Mouse (Mus musculus) layer of hippocampus, postnatal 14 days (tissue): ENCODE data around the gene Apbb1ip. TPM values are rescaled to one million over a fixed set of nuclear protein-coding genes. Genes with fewer than 3 reads are reported as not detected.

Experiments used
- DNase-seq, 2 experiments: peaks; one replicate each; pipeline ENCODE4 v3.0.0; 2021 to 2022; ENCODE audit warnings: low spot score in 2 of 2, mixed read lengths in 1 of 2
- total RNA-seq, 2 experiments: library from RNA; stranded (reverse); gene quantifications; 2 replicates each; pipeline ENCODE4 v1.2.3; 2021

Gene Apbb1ip
- total RNA-seq, 2 experiments from 2014 or later: 4.9 to 5.6 TPM

DNA sequence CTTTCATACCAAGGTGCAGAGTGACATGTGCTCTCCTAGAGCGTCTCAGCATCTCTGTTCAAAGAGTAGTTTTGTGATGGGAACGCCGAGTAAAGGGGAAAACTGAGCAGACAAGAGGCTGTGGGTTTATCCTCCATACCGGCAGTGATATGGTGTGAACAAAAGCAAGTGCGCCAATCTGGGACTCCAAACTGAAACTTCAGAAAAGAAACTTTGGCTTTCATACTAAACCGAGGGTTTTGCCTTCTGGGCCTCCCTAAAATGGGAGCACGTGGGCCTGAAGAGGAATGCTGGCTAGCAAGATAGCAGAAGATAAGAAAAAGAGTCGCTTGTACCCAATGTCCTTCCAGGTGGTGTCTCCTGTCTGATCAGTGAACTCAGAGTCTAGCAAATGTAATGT lies 1.3 kb downstream of the Apbb1ip start:
- no peak for DNase-seq

DNA sequence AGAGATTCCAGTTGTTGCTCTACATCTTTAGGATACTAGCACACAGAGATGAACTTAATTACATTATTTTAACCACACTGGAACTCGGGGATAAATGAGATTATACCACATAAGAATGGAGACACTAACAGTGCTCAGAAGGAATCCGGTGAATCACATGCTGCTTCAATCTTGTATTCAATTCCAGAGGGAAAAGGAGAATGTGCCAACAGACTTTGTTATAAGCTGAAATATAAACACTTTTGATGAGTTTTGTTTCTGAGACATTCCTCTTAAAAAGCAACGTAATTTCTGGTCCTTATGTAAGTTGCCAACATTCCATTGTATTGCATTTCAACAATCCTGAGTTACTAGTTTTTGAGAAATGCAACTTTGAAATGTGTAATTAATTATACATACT lies 1.8 kb downstream of the Apbb1ip start:
- DNase-seq: no peak

GRCm38 (mm10) chr2:22776568-22777230 lies 2.8 kb downstream of the Apbb1ip start:
- DNase-seq: no peak

GRCm38 (mm10) chr2:22777757-22778156 lies 3.9 kb downstream of the Apbb1ip start:
- no peak for DNase-seq

- DNase-seq: no peak
These were observed 7.0 kb downstream of the Apbb1ip start for GRCm38 (mm10) chr2:22780884-22781283.

DNA sequence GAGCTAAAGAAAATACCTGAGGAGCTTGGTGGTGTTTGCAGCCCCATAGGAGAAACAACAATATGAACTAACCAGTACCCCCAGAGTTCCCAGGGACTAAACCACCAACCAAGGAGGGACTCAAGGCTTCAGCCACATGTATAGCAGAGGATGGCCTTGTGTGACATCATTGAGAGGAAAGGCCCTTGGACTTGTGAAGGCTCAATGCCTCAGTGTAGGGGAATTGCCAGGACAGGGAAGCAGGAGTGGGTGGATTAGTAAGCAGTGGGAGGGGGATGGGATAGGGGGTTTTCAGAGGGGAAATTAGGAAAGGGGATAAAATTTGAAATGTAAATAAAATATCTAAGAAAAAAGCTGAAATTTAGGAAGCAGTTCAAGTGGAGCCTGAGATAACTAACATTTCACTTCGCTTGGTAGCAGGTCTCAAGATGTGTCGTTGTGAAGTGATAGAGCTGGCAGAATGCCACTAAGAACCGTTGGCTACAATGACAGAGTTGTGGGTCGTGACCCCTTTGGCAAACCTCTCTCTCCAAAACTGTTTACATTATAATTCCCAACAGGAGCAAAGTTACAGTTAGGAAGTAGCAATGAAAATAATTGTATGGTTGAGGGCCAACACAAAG lies 7.6 kb downstream of the Apbb1ip start:
- DNase-seq: no peak

- no peak for DNase-seq
These were observed 8.2 kb downstream of the Apbb1ip start for GRCm38 (mm10) chr2:22782057-22782456.

DNA sequence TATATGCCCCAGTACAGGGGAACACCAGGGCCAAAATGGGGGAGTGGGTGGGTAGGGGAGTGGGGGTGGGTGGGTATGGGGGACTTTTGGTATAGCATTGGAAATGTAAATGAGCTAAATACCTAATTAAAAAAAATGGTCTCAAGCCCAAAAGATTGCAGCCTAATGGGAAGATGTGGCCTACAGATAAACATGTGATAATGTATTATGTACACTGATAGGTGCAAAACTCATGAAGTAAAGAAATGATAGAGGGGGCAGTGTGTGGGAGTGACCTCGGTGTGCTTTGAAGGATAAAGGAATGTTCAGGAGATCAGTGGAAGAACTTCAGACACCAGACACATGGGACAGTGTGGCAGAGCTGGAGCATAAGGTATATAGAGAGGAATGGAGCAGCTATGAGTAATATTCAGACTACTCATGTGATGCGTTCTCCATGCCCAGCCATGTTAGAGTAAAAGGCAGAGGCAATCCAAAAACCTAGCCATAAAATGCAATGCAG lies 9.3 kb downstream of the Apbb1ip start:
- no peak for DNase-seq

DNA sequence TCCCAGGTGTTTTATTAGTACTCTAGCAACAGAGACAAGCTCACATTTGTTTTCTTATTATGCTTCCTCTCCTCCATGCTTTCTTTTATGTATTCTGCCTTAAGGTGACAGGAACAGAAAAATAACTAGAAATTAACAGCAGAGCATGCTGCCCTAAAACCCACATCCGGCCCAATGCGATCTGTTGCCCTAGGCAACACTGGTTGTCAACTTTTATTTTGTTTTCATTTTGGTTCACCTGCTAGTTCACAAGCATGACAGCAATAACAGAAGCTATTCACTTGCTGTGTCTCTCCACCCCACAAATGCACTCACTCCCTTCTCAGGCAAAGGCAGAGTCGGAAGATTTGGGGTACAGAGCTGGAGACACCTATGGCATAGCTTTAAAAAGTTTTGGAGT lies 10.3 kb downstream of the Apbb1ip start:
- no peak for DNase-seq

DNA sequence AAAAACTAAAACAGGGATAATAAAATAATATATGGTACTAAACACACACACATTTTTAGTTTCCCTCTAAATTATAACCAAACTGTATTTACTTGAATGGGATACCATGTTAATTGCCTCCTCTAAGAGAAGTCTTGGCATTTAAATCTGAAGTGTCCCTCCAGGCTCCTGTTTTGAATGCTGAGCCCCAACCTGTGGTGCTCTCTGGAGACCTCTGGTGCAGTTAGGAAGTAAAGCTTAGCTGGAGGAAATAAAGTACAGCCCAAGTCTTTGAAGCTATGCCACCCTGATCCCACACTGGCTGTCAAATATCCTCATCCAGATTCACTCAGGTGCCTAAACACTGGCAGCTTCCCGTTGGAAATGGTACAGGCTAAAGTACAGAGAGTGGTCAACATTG lies 10.9 kb downstream of the Apbb1ip start:
- no peak for DNase-seq

DNA sequence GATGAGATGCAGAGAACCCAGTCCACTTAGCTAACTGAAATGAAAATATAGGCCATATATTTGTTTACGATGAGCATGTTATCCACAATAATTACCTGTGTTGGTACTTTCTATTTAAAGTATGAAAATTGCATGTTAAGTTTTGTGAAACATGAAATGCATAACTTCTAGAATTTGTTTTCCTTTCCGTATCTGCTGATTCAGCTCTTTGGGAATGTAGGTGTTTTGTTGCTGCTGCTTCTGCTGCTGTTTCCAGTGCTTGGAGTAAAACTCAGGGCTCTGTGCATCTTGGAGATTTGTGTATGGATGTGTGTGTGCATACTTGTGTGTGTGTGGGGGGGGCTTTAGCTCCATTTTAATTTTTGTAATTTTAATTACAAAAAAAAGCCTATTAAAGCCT lies 14.8 kb downstream of the Apbb1ip start:
- no peak for DNase-seq

DNA sequence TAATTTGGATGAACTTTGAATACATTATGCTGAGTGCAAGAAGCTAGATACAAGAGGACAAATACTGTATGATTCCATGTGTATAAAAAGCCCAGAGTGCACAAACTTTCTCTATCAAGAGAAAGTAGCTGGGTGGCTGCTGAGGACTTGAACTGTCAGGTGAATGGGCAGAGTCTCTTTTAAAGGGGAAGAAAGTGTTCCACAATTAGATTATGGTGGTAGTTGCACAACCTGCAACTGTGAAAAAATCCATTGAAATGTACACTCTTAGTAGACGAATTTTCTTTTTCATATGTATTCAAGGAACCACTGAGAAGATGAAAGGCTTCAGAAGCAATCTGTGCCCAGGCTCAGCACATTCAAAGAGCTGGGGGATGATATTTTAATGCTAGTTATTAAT lies 15.7 kb downstream of the Apbb1ip start:
- DNase-seq: no peak

- no peak for DNase-seq
These were observed 16.5 kb downstream of the Apbb1ip start for GRCm38 (mm10) chr2:22790435-22790834.

- DNase-seq: no peak
These were observed 21.2 kb downstream of the Apbb1ip start for GRCm38 (mm10) chr2:22795087-22795486.

DNA sequence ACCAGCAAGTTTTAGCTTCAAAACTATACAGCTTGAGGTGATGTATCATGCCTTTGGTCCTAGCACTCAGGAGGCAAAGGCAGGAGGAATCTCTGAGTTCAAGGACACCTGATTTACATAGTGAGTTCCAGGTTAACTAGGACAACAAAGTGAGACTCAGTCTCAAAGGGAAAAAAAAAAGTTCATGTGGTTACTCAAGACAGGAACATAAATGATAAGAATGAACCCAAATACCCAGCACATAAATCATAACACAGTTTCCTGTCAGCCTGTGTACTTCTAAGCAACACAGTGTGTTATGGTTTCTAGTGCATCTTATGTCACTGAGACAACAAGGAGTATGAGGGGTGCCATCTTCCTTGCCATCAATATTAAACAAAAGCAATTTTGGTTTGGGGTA lies 22.6 kb downstream of the Apbb1ip start:
- no peak for DNase-seq

GRCm38 (mm10) chr2:22799430-22800041 lies 25.6 kb downstream of the Apbb1ip start:
- DNase-seq: no peak

- no peak for DNase-seq
These were observed 31.7 kb downstream of the Apbb1ip start for GRCm38 (mm10) chr2:22805589-22805988.

DNA sequence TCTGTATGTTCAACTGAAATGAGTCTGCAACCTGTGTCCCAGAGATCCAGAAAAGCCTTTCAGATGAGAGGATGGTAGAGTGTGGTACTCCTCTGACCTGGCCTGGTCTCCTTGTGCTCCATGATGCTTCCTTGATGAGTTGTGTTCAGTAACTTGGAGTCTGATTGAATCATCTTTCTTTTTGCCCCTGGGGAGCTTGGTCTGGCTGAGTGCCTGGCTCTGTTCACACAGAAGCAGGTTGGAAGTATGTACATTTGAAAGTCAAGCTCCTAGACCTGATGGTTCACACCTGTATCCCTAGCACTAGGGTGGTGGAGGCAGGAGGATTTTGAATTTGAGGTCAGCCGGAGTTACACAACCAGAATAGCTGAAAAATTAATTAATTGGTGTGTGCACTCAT lies 32.7 kb downstream of the Apbb1ip start:
- DNase-seq: no peak

GRCm38 (mm10) chr2:22807312-22807711 lies 33.4 kb downstream of the Apbb1ip start:
- no peak for DNase-seq

DNA sequence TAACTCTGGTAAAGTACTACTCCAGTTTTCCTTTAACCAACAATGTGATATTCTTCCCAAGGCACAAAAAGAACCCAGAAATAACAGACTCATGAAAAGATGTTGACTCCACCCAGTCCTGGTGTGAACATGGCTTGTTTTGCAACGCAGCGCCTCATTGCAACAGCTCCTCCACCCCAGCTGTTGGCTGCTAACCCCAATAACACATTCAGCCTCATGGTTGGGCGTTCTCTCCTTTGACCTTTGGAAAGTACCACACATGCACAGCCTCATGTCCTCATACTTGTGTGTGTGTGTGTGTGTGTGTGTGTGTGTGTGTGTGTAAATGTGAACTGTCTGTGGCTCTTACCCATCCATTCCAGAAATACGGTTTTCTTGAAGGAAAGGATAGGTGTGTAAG lies 37.0 kb downstream of the Apbb1ip start:
- no peak for DNase-seq

GRCm38 (mm10) chr2:22811466-22811865 lies 37.6 kb downstream of the Apbb1ip start:
- no peak for DNase-seq

DNA sequence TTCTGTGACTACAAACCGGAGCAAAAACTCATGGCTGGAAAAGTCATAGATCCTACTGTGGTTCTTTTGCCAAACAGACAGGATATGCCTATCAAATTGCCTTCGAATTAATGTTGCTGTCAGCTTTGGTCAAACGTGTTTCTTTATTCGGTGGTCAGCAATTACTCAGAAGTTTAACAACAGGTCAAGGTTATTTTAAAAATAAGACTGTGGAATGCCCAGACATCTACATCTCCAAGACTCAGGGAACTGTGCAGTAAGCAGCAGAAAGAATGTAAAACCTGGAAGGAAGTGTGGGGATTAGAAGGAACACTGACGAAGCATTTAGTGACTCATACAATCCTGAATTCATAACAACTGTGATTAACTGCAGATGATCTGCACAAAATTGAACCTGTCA lies 40.0 kb downstream of the Apbb1ip start:
- no peak for DNase-seq

DNA sequence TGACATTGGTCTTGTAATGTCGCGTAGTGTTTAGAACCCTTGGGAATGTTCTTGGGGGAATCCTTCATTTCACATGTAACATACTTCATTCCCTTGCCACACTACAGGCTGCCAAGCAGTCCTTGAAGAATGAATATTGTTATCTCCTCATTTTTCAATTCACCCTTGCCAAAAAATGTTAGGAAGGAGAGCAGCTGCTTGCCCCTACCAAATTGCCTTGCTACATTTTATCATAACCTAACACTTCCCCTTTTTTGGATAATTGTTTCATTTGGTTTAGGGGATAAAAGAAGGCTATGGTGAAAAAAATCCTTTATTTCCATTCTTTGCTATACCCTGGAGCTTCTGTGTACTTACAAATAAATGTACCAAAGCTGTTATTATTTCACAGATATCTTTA lies 41.8 kb downstream of the Apbb1ip start:
- DNase-seq: no peak
